Mouse (Mus musculus) brain, adult 2 months (tissue): ENCODE measurements around the gene Pkig.
"Not testable (repeated sequence)": the region's sequence is repeated elsewhere in the genome, so short reads cannot be mapped to it uniquely, and the experiment has no call there.

Experiments
- DNase-seq: peaks from one replicate; pipeline ENCODE4 v3.0.0; 2011; ENCODE audit warnings: low read depth, low spot score

Pkig gene

DNA sequence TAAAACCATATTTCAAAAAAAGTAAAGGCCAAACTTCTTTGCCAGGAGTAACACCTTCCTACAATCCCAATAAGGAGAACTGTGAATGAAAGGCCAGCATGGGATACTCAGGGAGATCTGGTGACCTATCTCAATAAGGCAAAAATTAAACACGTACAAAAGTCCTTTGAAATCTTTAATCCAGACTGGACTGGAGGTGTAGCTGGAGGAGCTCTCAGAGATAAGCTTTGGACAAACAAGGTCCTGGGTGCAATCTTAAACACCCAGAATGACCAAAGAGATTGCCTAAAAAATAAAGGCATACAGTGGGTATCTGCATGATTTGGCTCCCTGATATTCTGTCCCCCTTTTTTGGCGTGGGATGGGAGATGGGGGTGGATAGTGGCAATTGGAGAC is 14.6 kb upstream of the Pkig start:
- no peak for DNase-seq

- DNase-seq = peak; percentile 35
Measured at GRCm38 (mm10) chr2:163644047-163644446, 14.1 kb upstream of the Pkig start.

DNA sequence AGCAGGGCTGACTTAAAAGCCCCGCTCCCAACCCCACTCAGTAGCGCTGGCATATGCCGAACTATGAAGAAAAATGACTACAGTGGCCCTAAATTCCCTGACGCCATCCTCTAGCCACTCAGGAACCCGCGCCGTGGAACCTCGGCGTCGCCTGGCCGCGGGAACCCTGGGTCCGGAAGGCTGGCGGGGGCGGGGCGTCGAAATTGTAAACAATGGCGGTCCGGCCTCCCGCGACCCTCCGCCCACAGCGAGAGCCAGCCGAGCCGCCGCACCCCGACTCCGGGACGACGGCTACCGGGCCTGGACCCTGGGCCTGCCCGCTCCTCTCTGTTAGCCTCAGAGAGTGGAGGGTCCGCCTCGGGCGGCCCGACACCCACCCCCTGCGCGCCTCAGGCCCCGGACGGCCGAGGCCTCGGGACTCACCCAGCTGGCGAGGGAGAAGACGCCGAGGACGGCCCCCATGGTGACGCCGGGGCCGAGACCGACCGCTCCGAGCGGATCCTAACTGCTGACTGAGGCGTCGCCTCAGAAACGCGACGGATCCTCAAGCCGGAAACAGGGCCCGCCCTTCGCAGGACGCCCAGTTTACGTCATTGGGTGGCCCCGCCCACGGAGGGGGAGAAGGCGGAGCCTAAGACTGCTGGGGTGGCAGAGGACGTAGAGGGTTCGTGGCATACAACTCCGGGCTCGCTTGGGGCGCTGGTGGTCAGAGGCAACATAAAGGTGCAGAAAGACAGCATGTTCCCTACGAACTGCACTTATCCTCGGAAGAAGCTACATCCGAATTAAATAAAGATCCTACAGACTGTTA is 13.4 kb upstream of the Pkig start, which contains the start of gene Serinc3:
TSS of gene Serinc3 (minus strand) at position 557 of the 811 bp plus-strand sequence.
- peak; percentile 99 for DNase-seq

DNA sequence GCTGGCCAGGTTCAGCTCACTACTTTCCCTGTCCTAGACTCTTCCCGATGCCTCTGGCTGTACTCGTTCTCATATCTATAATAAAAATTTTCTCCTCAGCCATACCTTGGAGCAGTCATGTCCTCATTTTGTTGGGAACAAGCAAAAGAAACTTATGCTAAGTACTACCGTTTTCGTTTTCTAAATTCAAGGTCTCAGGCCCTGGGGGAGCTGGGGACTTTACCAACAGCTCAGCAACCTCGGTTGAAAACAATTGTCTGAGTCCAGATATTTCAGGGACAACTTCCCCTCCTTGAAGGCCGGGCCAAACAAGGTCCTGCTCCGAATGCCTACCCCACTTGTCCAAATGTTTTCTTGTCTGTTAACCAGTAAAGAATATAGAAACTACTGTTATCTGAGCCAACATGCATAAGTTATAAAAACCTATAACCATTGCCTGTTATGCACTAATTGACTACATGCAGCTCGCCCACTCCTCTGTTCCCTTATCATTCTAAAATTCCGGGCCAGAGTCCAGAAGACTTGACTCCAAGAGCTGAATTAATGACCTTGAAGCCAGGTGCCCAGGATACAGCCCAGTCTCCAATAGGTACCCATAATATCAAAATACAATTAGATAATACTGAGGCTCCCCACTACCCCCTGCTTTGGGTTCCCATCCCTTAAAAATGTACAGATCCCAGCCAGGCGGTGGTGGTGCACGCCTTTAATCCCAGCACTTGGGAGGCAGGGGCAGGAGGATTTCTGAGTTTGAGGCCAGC is 12.3 kb upstream of the Pkig start:
- DNase-seq = peak; percentile 31

DNA sequence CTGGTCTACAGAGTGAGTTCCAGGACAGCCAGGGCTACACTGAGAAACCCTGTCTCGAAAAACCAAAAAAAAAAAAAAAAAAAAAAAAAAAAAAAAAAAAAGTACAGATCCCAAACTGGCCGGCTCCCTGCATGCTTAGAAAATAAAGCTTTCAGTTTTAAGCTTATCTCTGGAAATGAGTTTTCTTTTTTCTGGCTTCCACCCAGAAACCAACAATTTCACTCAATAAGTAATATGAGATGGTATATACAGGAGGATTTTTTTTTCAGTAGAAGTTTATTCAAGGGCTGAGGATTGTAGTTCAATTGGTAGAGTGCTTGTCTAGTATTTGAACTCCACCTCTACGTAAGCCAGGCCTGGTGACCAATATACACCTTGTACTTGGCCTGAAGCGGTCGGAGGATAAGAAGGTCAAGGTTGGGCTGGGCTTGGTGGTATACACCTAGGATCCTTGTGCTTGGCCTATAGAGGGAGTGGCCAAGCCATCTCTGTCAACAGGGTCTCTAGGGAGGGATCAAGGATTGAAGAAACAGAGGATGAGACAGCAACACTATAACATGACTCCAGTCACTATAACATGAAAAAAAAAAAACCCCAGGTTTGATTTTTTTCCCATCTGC is 11.6 kb upstream of the Pkig start:
- DNase-seq = no peak

DNA sequence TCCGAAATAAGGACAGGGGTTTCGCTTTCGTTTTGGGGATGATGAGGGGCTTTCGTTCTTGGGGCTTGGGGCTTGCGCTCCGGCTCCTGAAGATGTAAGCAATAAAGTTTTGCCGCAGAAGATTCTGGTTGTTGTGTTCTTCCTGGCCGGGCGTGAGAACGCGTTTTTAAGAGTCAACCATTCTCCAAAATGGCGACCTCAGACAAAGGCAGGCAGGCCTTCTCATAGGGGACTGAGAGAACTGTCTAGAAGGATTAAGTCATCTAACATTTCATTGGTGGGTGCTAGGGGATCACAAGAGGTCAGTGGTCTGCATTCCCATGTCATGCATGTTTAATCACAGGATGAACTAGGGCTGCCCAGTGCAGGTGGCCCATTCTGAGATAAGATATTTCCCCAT is 2.5 kb upstream of the Pkig start:
- not testable (repeated sequence) for DNase-seq

DNA sequence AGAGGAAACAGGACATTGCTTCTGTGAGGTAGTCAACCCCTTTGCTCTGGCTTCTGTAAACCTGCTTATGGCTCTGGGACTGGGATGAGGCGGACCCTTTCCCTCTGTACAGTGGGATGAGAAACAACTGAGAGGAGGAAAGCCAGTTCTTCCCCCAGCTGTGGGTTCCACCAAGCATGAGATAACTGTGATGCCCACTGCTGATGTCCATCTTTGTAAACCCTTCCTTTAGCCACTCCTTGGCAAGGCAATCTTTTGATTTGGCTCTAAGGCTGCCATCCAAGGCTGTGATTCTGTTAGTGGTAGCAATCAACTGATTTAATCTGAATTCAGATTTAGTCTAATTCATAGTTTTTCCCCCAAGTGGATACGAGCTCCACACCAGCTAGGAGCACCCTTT is 700 bp upstream of the Pkig start:
- DNase-seq = no peak

DNA sequence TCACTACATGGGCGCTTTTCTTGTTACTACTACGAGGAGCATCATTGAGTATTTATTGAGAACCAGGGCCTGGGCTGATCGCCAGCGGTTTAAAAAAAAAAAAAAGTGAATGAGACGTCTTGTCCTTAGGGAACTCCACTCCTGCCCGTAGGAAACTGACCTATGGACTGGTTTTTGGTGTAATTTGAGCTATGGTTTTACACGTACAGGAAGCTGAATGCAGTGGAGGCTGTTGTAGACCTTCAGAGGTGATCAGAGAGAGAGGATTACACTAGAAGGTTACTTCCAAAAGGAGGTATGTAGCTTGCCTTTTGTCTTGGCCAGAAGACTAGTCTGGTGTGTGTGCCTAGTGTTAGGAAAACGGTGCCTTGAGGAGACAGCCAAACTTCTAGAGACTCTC is 755 bp downstream of the Pkig start:
- peak; percentile 36 for DNase-seq

DNA sequence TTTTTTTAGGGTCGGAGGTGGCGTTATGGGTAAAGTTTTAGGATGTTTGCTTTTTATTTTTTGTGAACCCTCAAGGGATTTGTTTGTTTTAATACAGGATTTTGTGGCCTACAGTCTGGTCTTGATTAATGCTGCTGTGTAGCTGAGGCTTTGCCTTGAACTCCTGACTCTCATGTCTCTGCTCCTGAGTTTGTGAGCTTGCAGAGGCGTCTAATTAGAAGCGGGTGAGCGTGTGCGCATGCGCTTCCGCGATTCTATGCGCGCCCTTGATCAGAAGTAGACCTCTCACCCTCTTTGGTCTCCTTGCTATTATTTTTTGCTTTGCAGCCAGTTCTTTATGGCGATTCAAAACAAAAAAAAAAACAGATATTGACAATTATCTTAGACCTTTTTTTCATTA is 1.2 kb downstream of the Pkig start:
- DNase-seq = peak; percentile 47

DNA sequence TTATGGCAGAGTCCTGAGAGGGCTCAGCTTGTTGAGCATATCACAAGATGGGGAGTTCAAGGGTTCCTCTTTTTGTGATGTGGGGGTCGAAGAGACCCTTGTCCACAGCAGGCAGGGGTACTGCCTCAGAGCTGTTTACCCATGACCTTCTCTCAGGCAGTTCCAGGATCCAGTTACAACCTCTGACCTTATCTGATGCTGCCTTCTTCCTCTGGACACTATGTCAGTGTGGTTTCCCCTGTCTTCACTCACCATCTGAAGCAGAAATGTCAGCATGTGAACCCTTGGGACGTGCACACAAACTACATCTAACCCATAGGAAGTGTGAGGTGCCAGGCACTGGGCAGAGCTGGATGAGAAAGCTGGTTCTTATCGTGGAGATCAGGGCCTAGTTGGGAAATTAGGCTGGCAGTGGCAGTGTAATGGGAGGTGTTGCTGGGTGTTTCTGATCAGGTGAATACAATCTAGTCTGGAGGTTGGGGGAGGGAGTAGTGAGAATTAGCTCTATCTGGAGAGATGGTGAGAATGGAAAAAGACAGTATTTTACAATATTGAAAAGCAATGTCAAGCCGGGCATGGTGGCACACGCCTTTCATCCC is 2.0 kb downstream of the Pkig start:
- no peak for DNase-seq

DNA sequence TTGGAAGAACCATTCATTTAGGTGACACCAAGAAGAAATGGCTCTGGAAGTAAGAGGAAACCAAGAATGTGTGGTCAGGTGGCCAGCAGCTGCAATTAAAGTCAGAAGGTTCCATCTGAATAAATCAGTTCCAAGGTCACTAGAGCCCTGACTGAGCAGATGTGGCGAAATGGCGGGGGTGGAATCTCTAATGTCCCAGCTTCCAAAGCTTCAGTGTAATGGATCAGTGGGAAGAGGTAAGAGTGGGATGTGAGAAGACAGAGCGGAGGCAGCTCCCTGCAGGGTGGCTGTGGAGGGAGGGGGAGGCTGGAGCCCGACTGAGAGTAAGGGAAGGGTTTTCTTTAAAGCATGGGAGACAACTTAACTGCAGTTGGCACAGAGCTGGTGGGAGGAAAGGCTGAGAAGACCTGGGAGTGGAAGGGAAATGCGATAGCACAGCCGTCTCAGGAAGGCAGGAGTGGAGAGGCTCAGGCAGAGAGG is 3.2 kb downstream of the Pkig start:
- DNase-seq = peak; percentile 93

GRCm38 (mm10) chr2:163662076-163662475 is 3.9 kb downstream of the Pkig start:
- DNase-seq = no peak

DNA sequence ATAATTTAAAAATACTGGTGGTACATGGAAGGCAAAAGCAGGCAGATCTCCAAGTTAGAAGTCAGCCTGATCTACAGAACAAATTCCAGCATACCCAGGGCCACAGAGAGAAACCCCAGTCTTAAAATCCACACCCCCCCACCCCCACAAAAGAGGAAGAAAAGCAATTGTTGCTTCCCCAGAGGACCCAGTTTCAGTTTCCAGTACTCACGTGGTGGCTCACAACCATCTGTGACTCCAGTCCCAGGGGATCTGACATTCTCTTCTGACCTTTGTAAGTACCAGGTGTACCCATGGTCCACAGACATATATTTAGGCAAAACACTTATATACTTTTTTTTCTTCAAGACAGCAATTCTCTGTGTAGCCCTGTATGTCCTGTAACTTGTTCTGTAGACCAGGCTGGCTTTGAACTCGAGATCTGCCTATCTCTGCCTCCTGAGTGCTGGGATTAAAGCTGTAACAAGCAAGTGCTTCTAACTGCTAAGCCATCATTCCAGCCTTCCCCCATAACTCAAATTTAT is 4.6 kb downstream of the Pkig start:
- DNase-seq = peak; percentile 37

DNA sequence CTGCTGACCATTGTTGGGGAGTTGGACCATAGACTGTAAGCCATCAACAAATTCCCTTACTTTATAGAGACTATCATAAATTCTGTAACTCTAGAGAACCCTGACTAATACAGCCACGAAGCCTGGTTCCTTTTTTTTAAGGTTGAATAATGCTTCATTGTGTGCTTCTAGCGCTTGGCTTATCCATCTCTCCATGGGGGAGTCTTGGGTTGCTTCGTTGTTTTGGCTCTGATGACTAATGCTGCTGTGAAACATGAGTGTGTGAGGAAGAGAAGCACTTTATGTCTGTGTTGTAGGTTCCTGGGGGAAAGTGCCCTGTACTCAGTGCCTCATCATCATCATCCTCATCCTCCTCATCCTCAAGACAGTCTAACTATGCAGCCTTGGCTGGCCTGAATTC is 5.7 kb downstream of the Pkig start:
- DNase-seq = peak; percentile 78

- DNase-seq = no peak
Measured at GRCm38 (mm10) chr2:163667045-163667444, 8.9 kb downstream of the Pkig start.

DNA sequence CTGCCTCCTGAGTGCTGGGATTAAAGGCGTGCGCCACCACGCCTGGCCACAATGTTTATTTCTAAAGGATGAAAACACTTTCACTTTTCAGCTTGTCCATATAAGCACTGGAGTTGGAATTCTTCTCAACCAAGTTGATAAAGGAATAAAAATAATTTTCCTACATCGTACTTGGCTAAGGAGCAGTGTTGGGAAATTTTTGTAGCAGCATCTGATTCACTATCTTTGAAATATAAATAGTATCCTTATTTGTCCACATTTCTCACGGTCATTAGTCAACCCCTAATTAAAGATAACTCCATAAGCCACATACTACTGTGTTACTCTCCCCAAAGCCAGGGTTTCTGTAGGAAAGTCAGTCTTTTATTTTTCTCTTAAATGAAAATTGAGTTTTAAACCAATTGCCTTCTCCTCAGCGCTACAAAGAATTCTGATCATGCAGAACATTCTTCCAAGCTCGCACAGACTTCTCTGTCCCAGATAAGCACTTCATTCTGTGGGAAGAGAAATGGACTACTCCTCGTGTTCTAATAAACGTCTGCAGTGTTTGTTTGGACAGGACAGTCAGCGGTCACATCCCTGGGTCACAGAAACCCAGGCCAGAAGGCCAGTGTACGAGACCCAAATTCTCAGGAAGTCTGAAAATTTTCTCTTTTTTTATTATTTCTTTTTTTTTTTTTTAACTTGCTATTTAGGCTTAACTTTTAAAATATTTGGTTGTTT is 12.8 kb downstream of the Pkig start:
- no peak for DNase-seq

- DNase-seq = peak; percentile 42
Measured at GRCm38 (mm10) chr2:163674397-163674796, 16.2 kb downstream of the Pkig start.

DNA sequence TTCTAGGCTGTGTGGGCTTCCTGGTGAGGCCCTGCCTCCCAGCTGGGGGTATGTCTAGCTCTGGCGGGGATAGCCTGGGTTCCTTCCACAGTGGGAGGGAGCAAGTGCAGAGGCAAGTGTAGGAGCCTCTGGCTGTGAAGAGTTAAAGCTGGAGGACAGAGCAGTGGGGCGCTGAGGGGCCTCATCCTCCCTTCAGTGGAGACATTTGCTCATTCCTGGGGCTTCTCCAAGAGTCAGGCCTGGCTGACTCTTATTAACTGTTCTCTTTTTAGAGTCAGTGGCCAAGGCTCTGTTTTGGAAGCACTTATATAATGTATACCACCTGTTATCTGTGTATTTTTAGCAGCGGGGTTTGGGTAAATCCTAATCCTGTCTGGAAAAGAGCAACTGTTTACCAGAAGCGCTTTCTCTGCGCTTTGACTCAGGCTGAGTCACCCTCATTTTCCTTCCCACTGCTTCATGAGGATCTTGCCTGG is 17.0 kb downstream of the Pkig start:
- peak; percentile 96 for DNase-seq

GRCm38 (mm10) chr2:163675662-163676061 is 17.5 kb downstream of the Pkig start:
- DNase-seq = peak; percentile 73

DNA sequence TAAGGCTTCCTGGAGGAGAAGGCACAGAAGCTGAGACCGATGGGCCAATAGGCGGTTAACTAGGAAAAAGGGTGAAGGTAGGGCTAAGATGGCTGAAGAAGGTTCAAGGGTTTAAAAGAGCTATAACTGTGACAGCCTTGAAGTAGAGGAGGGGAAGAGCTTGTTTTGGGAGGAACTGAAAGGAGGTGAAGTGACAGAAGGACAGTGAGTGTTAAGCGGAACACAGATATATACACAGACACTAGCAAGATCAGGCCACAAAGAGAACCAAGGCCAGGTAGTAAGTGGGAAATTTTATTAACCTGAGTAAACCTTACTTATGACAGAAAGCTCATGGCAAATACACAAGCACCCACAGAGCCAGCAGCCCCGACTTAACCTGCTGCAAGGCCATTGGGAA is 18.1 kb downstream of the Pkig start:
- no peak for DNase-seq

- no peak for DNase-seq
Measured at GRCm38 (mm10) chr2:163676745-163677144, 18.6 kb downstream of the Pkig start.
